Mouse (Mus musculus) thymus, adult 2 months (tissue): ENCODE results near the gene Il12rb2. TPM values are rescaled to one million over a fixed set of nuclear protein-coding genes. Genes with fewer than 3 reads are reported as not detected.

Experiments used
- DNase-seq: peaks from one replicate; pipeline ENCODE4 v3.0.0; 2021
- H3K27ac ChIP-seq: fragments of 200-500 bp; 2 replicates; pipeline ENCODE4 v1.5.1; 2012; ENCODE audit warnings: low read length, control low read depth; ENCODE audit not compliant: control insufficient read depth, insufficient read depth
- H3K27me3 ChIP-seq: fragments of 200-500 bp; 2 replicates; pipeline ENCODE4 v1.6.1; 2012; ENCODE audit warnings: mild to moderate bottlenecking, low read length, moderate library complexity, mixed read lengths; ENCODE audit not compliant: control insufficient read depth, insufficient read depth
- H3K36me3 ChIP-seq: fragments of 200-500 bp; 2 replicates; pipeline ENCODE4 v1.6.1; 2012; ENCODE audit warnings: mild to moderate bottlenecking, low read length, moderate library complexity; ENCODE audit not compliant: control insufficient read depth, insufficient read depth
- H3K4me1 ChIP-seq: fragments of 200-500 bp; replicated peaks from 2 replicates; pipeline ENCODE4 v1.6.1; 2012; ENCODE audit warnings: low read length; ENCODE audit not compliant: control insufficient read depth, insufficient read depth
- H3K4me3 ChIP-seq: fragments of 200-500 bp; 2 replicates; pipeline ENCODE4 v1.5.1; 2012; ENCODE audit warnings: mild to moderate bottlenecking, low read length, control low read depth, moderate library complexity; ENCODE audit not compliant: control insufficient read depth, insufficient read depth
- CTCF ChIP-seq: fragments of 200-500 bp; IDR thresholded peaks from 2 replicates; pipeline ENCODE4 v1.5.1; 2012; ENCODE audit warnings: mild to moderate bottlenecking, control low read depth, low read length, moderate library complexity, borderline replicate concordance; ENCODE audit not compliant: control insufficient read depth, poor library complexity, insufficient read depth; ENCODE audit errors: extremely low read depth
- POLR2A ChIP-seq: fragments of 200-500 bp; IDR thresholded peaks from 2 replicates; pipeline ENCODE4 v1.6.1; 2012; ENCODE audit warnings: mild to moderate bottlenecking, low read length, control low read depth, moderate library complexity; ENCODE audit not compliant: control insufficient read depth, poor library complexity, insufficient read depth; ENCODE audit errors: extremely low read depth
- WGBS: fragments of 180-500 bp; shearing (Covaris S2); methylation state at CpG from one replicate; pipeline ENCODE4 v1.1.7; 2018; 5-methylcytosine and 5-hydroxymethylcytosine counted together
- polyA plus RNA-seq: library from polyadenylated mRNA; depleted of rRNA; stranded (reverse); fragments of >200 nt; gene quantifications from 2 replicates; pipeline ENCODE4 v1.2.3, GENCODE M21; 2012; rRNA removed

Gene Il12rb2
- polyA plus RNA-seq, 1 experiment: 6.6 TPM

DNA sequence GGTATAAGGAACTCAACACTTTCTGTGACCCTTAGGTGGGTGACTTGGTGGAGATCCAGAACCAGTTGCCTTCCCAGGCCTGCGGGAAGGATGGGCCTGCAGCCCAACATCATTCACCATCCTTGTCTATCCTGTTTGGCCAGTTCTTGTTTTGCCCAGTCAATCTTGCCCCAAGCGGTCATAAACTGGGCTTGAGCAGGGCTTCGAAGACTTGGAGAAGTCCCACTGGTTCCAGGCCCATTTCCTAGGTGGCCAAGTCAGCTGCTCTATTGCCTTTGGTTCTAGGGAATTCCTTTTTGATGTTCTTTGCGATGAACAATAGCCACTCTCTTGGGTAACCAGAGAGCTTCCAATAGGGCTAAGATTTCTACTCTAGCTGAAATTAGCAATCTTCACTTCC, 124.9 kb downstream of the Il12rb2 start:
- H3K4me3 ChIP-seq: no peak overlapping the region
- 98% methylated on average over 4 of the region's 4 CpGs for WGBS
- DNase-seq: no peak
- no peak for TF ChIP-seq CTCF
- TF ChIP-seq POLR2A: no peak
- no peaks in the 10 kb centered on the region for H3K27me3 ChIP-seq
- H3K36me3 ChIP-seq: no peaks in the 10 kb centered on the region
- H3K4me1 ChIP-seq: no peaks in the 10 kb centered on the region
- H3K27ac ChIP-seq: no peak overlapping the region

DNA sequence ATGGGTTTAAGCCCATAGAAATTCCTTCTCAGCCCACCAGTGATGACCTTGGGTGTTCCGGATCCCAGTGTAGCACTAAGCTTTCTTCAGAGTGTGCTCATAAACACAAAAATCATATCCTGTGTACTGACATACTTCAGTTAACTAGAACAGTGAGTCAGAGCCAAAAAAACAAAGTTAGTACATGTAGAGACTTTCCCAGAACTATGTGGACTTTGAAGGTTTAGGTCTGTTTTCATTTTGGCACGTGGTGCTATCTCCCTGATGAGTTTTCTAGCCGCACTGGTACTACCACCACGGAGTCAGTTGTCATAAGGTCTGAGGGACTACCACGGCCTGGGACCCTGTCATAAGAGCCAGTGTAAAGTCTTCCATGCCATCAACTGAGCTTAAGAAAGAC, 131.5 kb downstream of the Il12rb2 start:
- no peaks in the 10 kb centered on the region for H3K36me3 ChIP-seq
- no peak overlapping the region for H3K4me3 ChIP-seq
- TF ChIP-seq CTCF (no peak), POLR2A (no peak)
- WGBS: 92% methylated on average over 5 of the region's 5 CpGs
- no peak overlapping the region for H3K27ac ChIP-seq
- no peaks in the 10 kb centered on the region for H3K4me1 ChIP-seq
- DNase-seq: no peak
- no peaks in the 10 kb centered on the region for H3K27me3 ChIP-seq

DNA sequence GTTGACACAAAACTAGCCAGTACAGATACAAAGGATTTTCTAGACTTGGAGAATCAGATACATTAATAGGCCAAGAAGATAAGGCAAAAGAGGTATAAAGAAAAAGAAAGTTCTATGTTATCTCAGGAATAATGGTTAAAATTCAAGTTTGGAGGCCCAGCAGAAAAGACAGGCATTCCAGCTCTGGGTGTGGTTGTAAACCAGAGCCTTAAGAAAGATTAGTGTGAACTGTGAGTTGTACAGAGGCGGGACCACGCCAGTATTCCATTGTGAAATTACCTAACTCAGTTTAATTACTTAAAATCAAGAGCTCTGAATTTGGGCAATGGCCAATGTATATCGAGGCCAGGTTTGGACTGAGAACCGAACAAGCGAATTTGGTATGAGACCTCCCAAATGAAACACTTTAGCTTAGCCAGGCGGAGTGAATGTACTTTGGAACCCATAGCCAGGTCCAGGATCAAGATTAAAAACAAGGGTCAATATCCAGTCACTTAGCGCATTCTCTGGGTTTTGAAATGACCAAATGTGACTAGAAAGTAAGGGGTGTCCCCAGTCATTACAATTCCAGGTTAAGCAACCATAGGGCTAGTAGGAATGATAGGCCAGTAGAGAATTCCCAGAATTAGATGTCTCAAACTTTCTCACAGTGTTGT, 132.1 kb downstream of the Il12rb2 start:
- 96% methylated on average over 7 of the region's 7 CpGs for WGBS

More for the DNA sequence above, 132.1 kb downstream of the Il12rb2 start:
- Histone ChIP-seq H3K27ac (no peak overlapping the region), H3K4me1 (no peaks in the 10 kb centered on the region), H3K27me3 (no peaks in the 10 kb centered on the region), H3K36me3 (no peaks in the 10 kb centered on the region), H3K4me3 (no peak overlapping the region)
- DNase-seq: no peak
- TF ChIP-seq CTCF: no peak
- TF ChIP-seq POLR2A: no peak

Other genes starting within 250 kb of the Il12rb2 start
- 95.1 and 109 TPM in 2 replicates for gene Serbp1, start 138.0 kb downstream of the Il12rb2 start, polyA plus RNA-seq
- 0.19 and 0.23 TPM in 2 replicates for gene Il23r, start 115.7 kb upstream of the Il12rb2 start, polyA plus RNA-seq
- gene Tacstd2, start 159.6 kb upstream of the Il12rb2 start, polyA plus RNA-seq: 15.9 and 17.6 TPM in 2 replicates